Mouse (Mus musculus) cerebellum, adult 2 months (tissue): ENCODE measurements around the gene Cd28. TPM values are rescaled to one million over a fixed set of nuclear protein-coding genes. Genes with fewer than 3 reads are reported as not detected.
A peak's percentile ranks its signal among the peaks of the same experiment; 100 is the strongest.

Source experiments
- DNase-seq, 2 experiments: peaks; one replicate each; pipeline ENCODE4 v3.0.0; 2021
- H3K27ac ChIP-seq: fragments of 200-500 bp; 2 replicates; pipeline ENCODE4 v1.5.1; 2012; ENCODE audit warnings: low read length, control low read depth, inconsistent platforms; ENCODE audit not compliant: insufficient read depth
- H3K27me3 ChIP-seq: fragments of 200-500 bp; 2 replicates; pipeline ENCODE4 v1.6.1; 2012; ENCODE audit warnings: inconsistent platforms, mild to moderate bottlenecking, low read length, moderate library complexity; ENCODE audit not compliant: control insufficient read depth, insufficient read depth
- H3K4me1 ChIP-seq: fragments of 200-500 bp; 2 replicates; pipeline ENCODE4 v1.6.1; 2011; ENCODE audit warnings: low read length; ENCODE audit not compliant: control insufficient read depth, insufficient read depth
- H3K4me3 ChIP-seq: fragments of 200-500 bp; replicated peaks from 2 replicates; pipeline ENCODE3; 2011; ENCODE audit warnings: mild to moderate bottlenecking, low read depth, low read length, control low read depth; ENCODE audit not compliant: insufficient read depth
- CTCF ChIP-seq: fragments of 200-500 bp; IDR thresholded peaks from 2 replicates; pipeline ENCODE4 v1.5.1; 2011; ENCODE audit warnings: low read depth, mild to moderate bottlenecking, control low read depth, low read length, moderate library complexity, borderline replicate concordance; ENCODE audit not compliant: insufficient read depth
- POLR2A ChIP-seq: fragments of 200-500 bp; IDR thresholded peaks from 2 replicates; pipeline ENCODE4 v1.6.1; 2011; ENCODE audit warnings: low read length, control low read depth, borderline replicate concordance; ENCODE audit not compliant: insufficient read depth
- WGBS: fragments of 180-500 bp; shearing (Covaris S2); methylation state at CpG from one replicate; pipeline ENCODE4 v1.1.7; 2018; 5-methylcytosine and 5-hydroxymethylcytosine counted together
- polyA plus RNA-seq: library from polyadenylated mRNA; depleted of rRNA; stranded (reverse); fragments of >200 nt; gene quantifications from 2 replicates; pipeline ENCODE4 v1.2.3, GENCODE M21; 2012

Gene Cd28
- polyA plus RNA-seq, 1 experiment, result 0.25 TPM

GRCm38 (mm10) chr1:60803825-60804696 lies 87.5 kb downstream of the Cd28 start:
- Histone ChIP-seq H3K4me3 (no peak overlapping the region), H3K27ac (no peak overlapping the region), H3K4me1 (no peaks in the 10 kb centered on the region), H3K27me3 (no peaks in the 10 kb centered on the region)
- 39% methylated on average over 6 of the region's 6 CpGs for WGBS
- no peak for DNase-seq
- TF ChIP-seq POLR2A, result no peak
- no peak for TF ChIP-seq CTCF

- Histone ChIP-seq H3K27me3 (no peaks in the 10 kb centered on the region), H3K4me3 (no peak overlapping the region), H3K27ac (no peak overlapping the region), H3K4me1 (no peaks in the 10 kb centered on the region; the same call in 1 of the 2 replicates)
- TF ChIP-seq CTCF (no peak), POLR2A (no peak)
- no peak for DNase-seq
- 87% methylated on average over 1 of the region's 1 CpGs for WGBS
Observed at GRCm38 (mm10) chr1:60805178-60805577, 88.6 kb downstream of the Cd28 start.

- H3K4me3 ChIP-seq, result no peak overlapping the region
- 100% methylated on average over 1 of the region's 1 CpGs for WGBS
- no peaks in the 10 kb centered on the region for H3K27me3 ChIP-seq
- no peak overlapping the region for H3K27ac ChIP-seq
- TF ChIP-seq POLR2A (no peak), CTCF (no peak)
- no peak for DNase-seq
- no peaks in the 10 kb centered on the region; the same call in 1 of the 2 replicates for H3K4me1 ChIP-seq
Observed at GRCm38 (mm10) chr1:60807748-60808147, 91.1 kb downstream of the Cd28 start.

GRCm38 (mm10) chr1:60808466-60808865 lies 91.9 kb downstream of the Cd28 start:
- TF ChIP-seq CTCF (no peak), POLR2A (no peak)
- H3K27me3 ChIP-seq, result no peaks in the 10 kb centered on the region
- 95% methylated on average over 2 of the region's 2 CpGs for WGBS
- DNase-seq, result no peak
- no peak overlapping the region for H3K4me3 ChIP-seq
- no peaks in the 10 kb centered on the region; the same call in 1 of the 2 replicates for H3K4me1 ChIP-seq
- no peak overlapping the region for H3K27ac ChIP-seq

GRCm38 (mm10) chr1:60809166-60809565 lies 92.6 kb downstream of the Cd28 start:
- peak in 1 of 2 experiments; percentile 7 for DNase-seq
- WGBS, result 22% methylated on average over 12 of the region's 12 CpGs
- Histone ChIP-seq H3K4me1 (no peaks in the 10 kb centered on the region; the same call in 1 of the 2 replicates), H3K27ac (no peak overlapping the region), H3K27me3 (no peaks in the 10 kb centered on the region), H3K4me3 (no peak overlapping the region)
- TF ChIP-seq POLR2A (no peak), CTCF (no peak)

GRCm38 (mm10) chr1:60810821-60811220 lies 94.2 kb downstream of the Cd28 start:
- Histone ChIP-seq H3K4me1 (no peaks in the 10 kb centered on the region; the same call in 1 of the 2 replicates), H3K4me3 (no peak overlapping the region), H3K27ac (no peak overlapping the region), H3K27me3 (no peaks in the 10 kb centered on the region)
- DNase-seq, result no peak
- no peak for TF ChIP-seq POLR2A
- TF ChIP-seq CTCF, result no peak

GRCm38 (mm10) chr1:60811998-60812397 lies 95.4 kb downstream of the Cd28 start:
- Histone ChIP-seq H3K4me1 (no peaks in the 10 kb centered on the region; the same call in 1 of the 2 replicates), H3K27ac (no peak overlapping the region), H3K27me3 (no peaks in the 10 kb centered on the region), H3K4me3 (no peak overlapping the region)
- TF ChIP-seq POLR2A, result no peak
- no peak for TF ChIP-seq CTCF
- 90% methylated on average over 1 of the region's 1 CpGs for WGBS
- no peak for DNase-seq

GRCm38 (mm10) chr1:60813411-60813810 lies 96.8 kb downstream of the Cd28 start:
- Histone ChIP-seq H3K27me3 (no peaks in the 10 kb centered on the region), H3K4me1 (no peaks in the 10 kb centered on the region; the same call in 1 of the 2 replicates), H3K4me3 (no peak overlapping the region), H3K27ac (no peak overlapping the region)
- WGBS, result 90% methylated on average over 2 of the region's 2 CpGs
- no peak for DNase-seq
- no peak for TF ChIP-seq POLR2A
- no peak for TF ChIP-seq CTCF
